Mouse (Mus musculus): ENCODE data around the gene Ptprt. TPM values are rescaled to one million over a fixed set of nuclear protein-coding genes. Genes with fewer than 3 reads are reported as not detected.

Gene Ptprt
- total and polyA plus RNA-seq, 2 experiments from 2014 or later, result 15.7 to 68.3 TPM

- H3K9ac ChIP-seq (replicated peaks; ENCODE audit: low read length), result no peak overlapping the region
- no peak overlapping the region for H3K27ac ChIP-seq
- ATAC-seq (no peak), DNase-seq (ENCODE audit: low spot score) (no peak)
- H3K27me3 ChIP-seq (ENCODE audit: insufficient read depth, low read length), result no peaks in the 10 kb centered on the region
- no peak overlapping the region for H3K4me3 ChIP-seq (ENCODE audit: low read length)
- H3K36me3 ChIP-seq (ENCODE audit: insufficient read depth, low read length), result no peaks in the 10 kb centered on the region
- no peaks in the 10 kb centered on the region for H3K4me1 ChIP-seq (ENCODE audit: insufficient read depth, low read length)
- H3K4me2 ChIP-seq (ENCODE audit: low read depth, low read length), result no peak overlapping the region
- peak; percentile 46 for TF ChIP-seq CTCF (IDR thresholded peaks at IDR 0.05; ENCODE audit: low read depth)
- no peaks in the 10 kb centered on the region for H3K9me3 ChIP-seq (ENCODE audit: low read length)
- WGBS, result 90% methylated on average over 1 of the region's 1 CpGs
Measured at GRCm38 (mm10) chr2:162512094-162512493, 148.9 kb downstream of the Ptprt start.

- Histone ChIP-seq H3K4me2 (ENCODE audit: low read depth, low read length) (no peak overlapping the region), H3K27ac (no peak overlapping the region), H3K36me3 (ENCODE audit: insufficient read depth, low read length) (no peaks in the 10 kb centered on the region), H3K4me1 (ENCODE audit: insufficient read depth, low read length) (no peaks in the 10 kb centered on the region), H3K9ac (replicated peaks; ENCODE audit: low read length) (no peak overlapping the region), H3K4me3 (ENCODE audit: low read length) (no peak overlapping the region), H3K27me3 (ENCODE audit: insufficient read depth, low read length) (no peaks in the 10 kb centered on the region), H3K9me3 (ENCODE audit: low read length) (no peaks in the 10 kb centered on the region)
- TF ChIP-seq CTCF (IDR thresholded peaks at IDR 0.05; ENCODE audit: low read depth), result no peak
- 65% methylated on average over 5 of the region's 5 CpGs for whole genome bisulfite sequencing
- DNase-seq (ENCODE audit: low spot score) (no peak), ATAC-seq (no peak)
Measured at GRCm38 (mm10) chr2:162509016-162509415, 151.9 kb downstream of the Ptprt start.

DNA sequence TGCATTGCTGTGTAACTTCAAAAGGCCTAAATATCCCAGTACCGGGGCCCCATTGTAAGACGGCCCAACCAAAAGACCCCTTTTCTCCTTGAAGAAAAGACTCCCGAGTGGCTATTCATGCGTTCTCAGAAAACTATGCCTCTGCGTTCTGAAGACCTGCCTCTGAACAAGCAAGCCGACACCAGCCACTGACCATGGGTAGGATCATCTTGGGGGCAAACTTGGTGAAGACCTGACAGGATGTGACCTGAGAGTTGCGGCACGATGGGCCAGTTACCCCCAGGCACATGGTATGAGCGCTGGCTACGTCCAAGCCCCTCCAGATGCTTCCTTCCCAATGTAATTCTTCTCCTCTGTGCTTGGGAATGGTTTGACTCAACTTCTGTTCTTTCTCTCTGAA lies 153.3 kb downstream of the Ptprt start:
- Histone ChIP-seq H3K9me3 (ENCODE audit: low read length) (no peaks in the 10 kb centered on the region), H3K4me1 (ENCODE audit: insufficient read depth, low read length) (no peaks in the 10 kb centered on the region), H3K36me3 (ENCODE audit: insufficient read depth, low read length) (no peaks in the 10 kb centered on the region), H3K4me3 (ENCODE audit: low read length) (no peak overlapping the region), H3K4me2 (ENCODE audit: low read depth, low read length) (no peak overlapping the region), H3K27me3 (ENCODE audit: insufficient read depth, low read length) (no peaks in the 10 kb centered on the region), H3K9ac (replicated peaks; ENCODE audit: low read length) (no peak overlapping the region), H3K27ac (no peak overlapping the region)
- 34% methylated on average over 10 of the region's 10 CpGs for WGBS
- DNase-seq (ENCODE audit: low spot score) (no peak), ATAC-seq (no peak)
- TF ChIP-seq CTCF (IDR thresholded peaks at IDR 0.05; ENCODE audit: low read depth), result no peak

DNA sequence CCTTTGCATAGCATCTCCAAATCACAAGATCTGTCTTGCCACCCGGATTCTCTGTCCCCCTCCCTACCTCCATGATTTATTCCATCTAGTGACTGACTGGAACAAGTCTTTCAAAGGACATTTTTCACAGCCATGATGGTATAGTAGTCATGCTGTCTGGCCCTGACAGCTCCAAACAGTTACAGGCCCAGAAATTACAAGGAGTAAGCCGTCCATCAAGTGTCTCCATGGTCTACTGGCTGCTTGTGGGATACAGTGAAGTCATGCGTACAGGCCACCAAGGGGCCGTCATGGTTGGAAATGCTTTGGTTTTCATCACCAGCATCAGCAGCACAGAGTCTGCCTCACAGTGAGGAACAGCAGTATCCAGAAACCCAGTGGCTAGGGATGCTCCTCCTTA lies 156.1 kb downstream of the Ptprt start:
- DNase-seq (ENCODE audit: low spot score) (no peak), ATAC-seq (peak; percentile 78)
- H3K4me2 ChIP-seq (ENCODE audit: low read depth, low read length), result no peak overlapping the region
- H3K27ac ChIP-seq, result no peak overlapping the region
- no peaks in the 10 kb centered on the region for H3K36me3 ChIP-seq (ENCODE audit: insufficient read depth, low read length)
- H3K27me3 ChIP-seq (ENCODE audit: insufficient read depth, low read length), result no peaks in the 10 kb centered on the region
- no peaks in the 10 kb centered on the region for H3K9me3 ChIP-seq (ENCODE audit: low read length)
- H3K9ac ChIP-seq (replicated peaks; ENCODE audit: low read length), result no peak overlapping the region
- no peak for TF ChIP-seq CTCF (IDR thresholded peaks at IDR 0.05; ENCODE audit: low read depth)
- WGBS, result 33% methylated on average over 4 of the region's 4 CpGs
- no peak overlapping the region for H3K4me3 ChIP-seq (ENCODE audit: low read length)
- no peaks in the 10 kb centered on the region for H3K4me1 ChIP-seq (ENCODE audit: insufficient read depth, low read length)

DNA sequence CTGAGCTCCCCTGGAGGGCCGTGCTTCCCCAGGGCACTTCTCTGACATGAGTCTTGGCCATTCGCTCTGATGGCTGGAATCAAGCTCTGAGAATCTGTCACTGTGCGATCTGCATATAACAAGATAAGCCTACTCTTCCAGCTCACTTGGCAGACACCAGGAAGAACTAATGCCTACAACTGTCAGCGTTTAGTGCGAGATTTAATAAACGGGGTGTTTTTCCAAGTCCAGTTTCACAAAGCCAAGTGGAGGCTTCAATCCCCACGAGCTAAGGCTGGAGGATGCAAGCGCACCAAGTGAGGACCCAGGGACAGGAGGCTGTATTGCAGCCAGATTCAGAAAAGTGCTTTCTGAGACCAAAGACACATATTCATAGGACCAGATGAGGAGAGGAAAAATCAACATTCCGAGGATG lies 161.4 kb downstream of the Ptprt start:
- Histone ChIP-seq H3K36me3 (ENCODE audit: insufficient read depth, low read length) (no peaks in the 10 kb centered on the region), H3K27ac (no peak overlapping the region), H3K9me3 (ENCODE audit: low read length) (no peaks in the 10 kb centered on the region), H3K4me3 (ENCODE audit: low read length) (no peak overlapping the region), H3K27me3 (ENCODE audit: insufficient read depth, low read length) (no peaks in the 10 kb centered on the region), H3K9ac (replicated peaks; ENCODE audit: low read length) (no peak overlapping the region), H3K4me2 (ENCODE audit: low read depth, low read length) (no peak overlapping the region), H3K4me1 (ENCODE audit: insufficient read depth, low read length) (no peaks in the 10 kb centered on the region)
- no peak for TF ChIP-seq CTCF (IDR thresholded peaks at IDR 0.05; ENCODE audit: low read depth)
- DNase-seq (ENCODE audit: low spot score), result peak; percentile 35
- ATAC-seq, result no peak
- 65% methylated on average over 9 of the region's 9 CpGs for WGBS

DNA sequence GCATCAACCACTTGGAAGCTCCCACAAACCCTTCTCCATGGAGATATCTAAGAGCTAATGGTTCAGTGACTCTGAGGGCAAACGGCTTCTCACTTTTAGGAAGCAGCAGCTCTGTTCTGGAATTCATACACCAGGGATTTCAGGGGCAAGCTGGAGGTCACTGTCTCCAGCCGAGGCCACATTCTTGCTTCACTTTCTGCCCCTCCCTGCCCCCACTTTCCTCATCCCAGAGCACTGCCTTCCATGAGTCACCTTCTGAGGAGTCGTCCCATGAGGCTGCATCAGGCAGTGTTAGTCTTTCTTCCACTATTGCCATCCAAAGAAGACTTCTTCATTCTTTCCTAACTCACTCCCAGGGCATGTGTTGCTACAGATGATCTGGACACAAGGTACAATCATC lies 162.8 kb downstream of the Ptprt start:
- Histone ChIP-seq H3K4me2 (ENCODE audit: low read depth, low read length) (no peak overlapping the region), H3K4me1 (ENCODE audit: insufficient read depth, low read length) (no peaks in the 10 kb centered on the region), H3K36me3 (ENCODE audit: insufficient read depth, low read length) (no peaks in the 10 kb centered on the region), H3K9me3 (ENCODE audit: low read length) (no peaks in the 10 kb centered on the region), H3K27ac (no peak overlapping the region), H3K27me3 (ENCODE audit: insufficient read depth, low read length) (no peaks in the 10 kb centered on the region), H3K9ac (replicated peaks; ENCODE audit: low read length) (no peak overlapping the region), H3K4me3 (ENCODE audit: low read length) (no peak overlapping the region)
- ATAC-seq, result no peak
- no peak for TF ChIP-seq CTCF (IDR thresholded peaks at IDR 0.05; ENCODE audit: low read depth)
- 73% methylated on average over 3 of the region's 3 CpGs for WGBS
- no peak for DNase-seq (ENCODE audit: low spot score)

DNA sequence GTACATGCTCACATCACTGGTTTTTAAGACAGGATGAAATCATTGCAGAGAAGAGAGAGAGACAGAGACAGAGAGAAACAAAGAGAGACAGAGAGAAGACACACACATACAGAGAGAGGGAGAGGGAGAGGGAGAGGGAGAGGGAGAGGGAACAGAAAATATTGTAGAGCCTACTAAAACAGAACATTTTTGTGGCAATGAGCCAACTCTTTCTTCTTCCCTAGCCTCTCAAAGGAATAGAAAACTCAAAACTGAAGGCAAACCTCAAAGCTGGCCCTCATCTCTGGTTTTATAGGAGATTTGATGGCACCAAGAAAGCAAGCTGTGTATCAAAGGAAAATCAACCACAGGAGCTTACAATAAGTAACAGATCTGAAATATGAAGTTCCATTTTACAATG lies 176.9 kb downstream of the Ptprt start:
- no peak for ATAC-seq

More for the DNA sequence above, 176.9 kb downstream of the Ptprt start:
- DNase-seq (ENCODE audit: low spot score), result peak; percentile 28
- no peak overlapping the region for H3K27ac ChIP-seq
- H3K4me3 ChIP-seq (ENCODE audit: low read length), result no peak overlapping the region
- H3K9me3 ChIP-seq (ENCODE audit: low read length), result no peaks in the 10 kb centered on the region
- H3K9ac ChIP-seq (replicated peaks; ENCODE audit: low read length), result no peak overlapping the region
- H3K4me1 ChIP-seq (ENCODE audit: insufficient read depth, low read length), result no peaks in the 10 kb centered on the region
- no peaks in the 10 kb centered on the region for H3K27me3 ChIP-seq (ENCODE audit: insufficient read depth, low read length)
- H3K36me3 ChIP-seq (ENCODE audit: insufficient read depth, low read length), result no peaks in the 10 kb centered on the region
- TF ChIP-seq CTCF (IDR thresholded peaks at IDR 0.05; ENCODE audit: low read depth), result no peak
- no peak overlapping the region for H3K4me2 ChIP-seq (ENCODE audit: low read depth, low read length)
